12 mouse cellular contexts compared by ENCODE assay signal in genomic region chr13:29637788-29638187, GRCm38 (mm10).
DNase-seq lines count a peak whose midpoint lies in the region; ATAC-seq and TF ChIP-seq lines count a peak whose summit lies in the region.
"Had no signal": no experiment of that assay in that cellular context is flagged by ENCODE, and none has a peak within 500 bp of the region (broad histone marks: within the 10 kb centered on the region; RNA-seq: fewer than 3 reads in every experiment).

No protein-coding gene starts in this region.

- H3K4me1 ChIP-seq in kidney, adult 2 months (ENCODE audit: control insufficient read depth, insufficient read depth, low read length): peaks cover 7% of the 10 kb centered on the region; the same call in 1 of the 2 replicates
- H3K4me1 ChIP-seq in kidney, embryonic 14.5 days (ENCODE audit: control insufficient read depth, insufficient read depth, low read length): peaks cover 8% of the 10 kb centered on the region
- peaks cover 18% of the 10 kb centered on the region for H3K4me1 ChIP-seq in heart, embryonic 16.5 days (ENCODE audit: control insufficient read depth, insufficient read depth, low read length)
- no peaks in the 10 kb centered on the region for H3K4me1 ChIP-seq in hindbrain, embryonic 16.5 days (ENCODE audit: control insufficient read depth, insufficient read depth, low read depth, low read length)

- H3K27me3 ChIP-seq in kidney, adult 2 months (replicated peaks; ENCODE audit: control insufficient read depth, insufficient read depth, low read length): no peaks in the 10 kb centered on the region
- no peaks in the 10 kb centered on the region for H3K27me3 ChIP-seq in kidney, embryonic 14.5 days (ENCODE audit: control insufficient read depth, insufficient read depth, low read length)
- H3K27me3 ChIP-seq in heart, embryonic 16.5 days (ENCODE audit: control insufficient read depth, insufficient read depth, low read length): no peaks in the 10 kb centered on the region
- H3K27me3 ChIP-seq in myocyte (ENCODE audit: control insufficient read depth, insufficient read depth, insufficient read length): no peaks in the 10 kb centered on the region
- no peaks in the 10 kb centered on the region for H3K27me3 ChIP-seq in hindbrain, embryonic 16.5 days (replicated peaks; ENCODE audit: control insufficient read depth, insufficient read depth, low read length)
- H3K27me3 ChIP-seq: lung, embryonic 15.5 days had no signal

- H3K27ac ChIP-seq in kidney, adult 2 months (ENCODE audit: insufficient read depth, low read depth, low read length): peak overlapping the region; percentile 81
- no peak overlapping the region for H3K27ac ChIP-seq in kidney, embryonic 14.5 days (ENCODE audit: low read depth, low read length)
- peak overlapping the region; percentile 87 for H3K27ac ChIP-seq in heart, embryonic 16.5 days (ENCODE audit: low read length)
- no peak overlapping the region for H3K27ac ChIP-seq in hindbrain, embryonic 16.5 days (ENCODE audit: low read depth, low read length)
- H3K27ac ChIP-seq: lung, embryonic 15.5 days had no signal

- H3K4me2 ChIP-seq in kidney, embryonic 14.5 days (replicated peaks; ENCODE audit: low read depth, low read length): no peak overlapping the region
- H3K4me2 ChIP-seq in heart, embryonic 16.5 days (ENCODE audit: low read depth, low read length): no peak overlapping the region
- H3K4me2 ChIP-seq in myocyte (ENCODE audit: low read depth): peak overlapping the region; percentile 25
- no peak overlapping the region for H3K4me2 ChIP-seq in hindbrain, embryonic 16.5 days (ENCODE audit: low read length)
- H3K4me2 ChIP-seq: lung, embryonic 15.5 days had no signal

- no peak overlapping the region for H3ac ChIP-seq in myocyte (ENCODE audit: control insufficient read depth, insufficient read length)

- TF ChIP-seq CTCF in kidney, adult 2 months (conservative IDR thresholded peaks at IDR 0.05; ENCODE audit: insufficient read depth, insufficient read length, low read depth, low read length): no peak

- DNase-seq in kidney, adult 2 months: peak; percentile 84
- peak; percentile 23 for DNase-seq in fat pad, adult 2 months (ENCODE audit: extremely low read depth, low read depth, low spot score)
- DNase-seq: thymus, postnatal 36 days had no signal

- ATAC-seq in kidney, embryonic 14.5 days (ENCODE audit: low FRiP score, low TSS enrichment): no peak
- ATAC-seq in heart, embryonic 16.5 days (replicated peaks; ENCODE audit: extremely low read depth, insufficient read depth, low FRiP score): peak; percentile 88
- no peak for ATAC-seq in cerebellum, adult (ENCODE audit: insufficient number of reproducible peaks, low FRiP score, low TSS enrichment)
- no peak for ATAC-seq in megakaryocyte, adult 5-6 weeks (ENCODE audit: poor library complexity, severe bottlenecking)
- no peak for ATAC-seq in hindbrain, embryonic 16.5 days
- ATAC-seq: CD4-positive, CD25-positive, alpha-beta regulatory T cell, adult 4 months had no signal

- H3K9me3 ChIP-seq in kidney, embryonic 14.5 days (ENCODE audit: control insufficient read depth, low read length): no peaks in the 10 kb centered on the region
- H3K9me3 ChIP-seq in heart, embryonic 16.5 days (replicated peaks; ENCODE audit: control insufficient read depth, low read length): no peaks in the 10 kb centered on the region
- H3K9me3 ChIP-seq in hindbrain, embryonic 16.5 days (ENCODE audit: control insufficient read depth, low read length): no peaks in the 10 kb centered on the region
- H3K9me3 ChIP-seq: lung, embryonic 15.5 days had no signal

- H3K9ac ChIP-seq in kidney, embryonic 14.5 days (ENCODE audit: low read depth, low read length): no peak overlapping the region
- no peak overlapping the region for H3K9ac ChIP-seq in heart, embryonic 16.5 days (ENCODE audit: low read length)
- H3K9ac ChIP-seq in hindbrain, embryonic 16.5 days (ENCODE audit: low read depth, low read length): no peak overlapping the region
- H3K9ac ChIP-seq: lung, embryonic 15.5 days had no signal

- whole genome bisulfite sequencing in kidney, adult 2 months: 29% methylated on average over 6 of the region's 6 CpGs
- WGBS in kidney, embryonic 14.5 days: 68% methylated on average over 6 of the region's 6 CpGs
- 20% methylated on average over 6 of the region's 6 CpGs for WGBS in heart, embryonic 16.5 days
- WGBS in hindbrain, embryonic 16.5 days: 78% methylated on average over 6 of the region's 6 CpGs

- H3K79me2 ChIP-seq in myocyte (ENCODE audit: control insufficient read depth, insufficient read depth): no peaks in the 10 kb centered on the region

- H3K36me3 ChIP-seq in kidney, adult 2 months (ENCODE audit: control insufficient read depth, insufficient read depth, low read length): no peaks in the 10 kb centered on the region
- no peaks in the 10 kb centered on the region for H3K36me3 ChIP-seq in kidney, embryonic 14.5 days (ENCODE audit: control insufficient read depth, insufficient read depth, low read length)
- H3K36me3 ChIP-seq in heart, embryonic 16.5 days (ENCODE audit: control insufficient read depth, insufficient read depth): no peaks in the 10 kb centered on the region
- no peaks in the 10 kb centered on the region for H3K36me3 ChIP-seq in myocyte (ENCODE audit: control insufficient read depth, insufficient read depth)
- no peaks in the 10 kb centered on the region for H3K36me3 ChIP-seq in hindbrain, embryonic 16.5 days (ENCODE audit: control insufficient read depth, insufficient read depth, low read length)
- H3K36me3 ChIP-seq: lung, embryonic 15.5 days had no signal

- no peak for TF ChIP-seq POLR2A in kidney, adult 2 months (IDR thresholded peaks at IDR 0.05; ENCODE audit: low read depth, low read length)
- no peak for TF ChIP-seq POLR2A in myocyte (IDR thresholded peaks at IDR 0.05; ENCODE audit: insufficient read length, low read depth)

- no peak overlapping the region for H3K4me3 ChIP-seq in kidney, adult 2 months (ENCODE audit: insufficient read depth, low read depth, low read length)
- no peak overlapping the region for H3K4me3 ChIP-seq in kidney, embryonic 14.5 days (ENCODE audit: low read length)
- no peak overlapping the region for H3K4me3 ChIP-seq in heart, embryonic 16.5 days (ENCODE audit: low read length)
- H3K4me3 ChIP-seq in myocyte: no peak overlapping the region
- H3K4me3 ChIP-seq in hindbrain, embryonic 16.5 days (ENCODE audit: low read length): no peak overlapping the region
- H3K4me3 ChIP-seq: erythroblast, embryonic 14.5 days; lung, embryonic 15.5 days had no signal

TF ChIP-seq in myocyte, 11 proteins besides CTCF, POLR2A, EP300 and RAD21:
- TF ChIP-seq SRF (IDR thresholded peaks at IDR 0.05; ENCODE audit: control insufficient read depth, insufficient read length, low read depth): no peak
- TF ChIP-seq MYOD1 (IDR thresholded peaks at IDR 0.05; ENCODE audit: control insufficient read depth in 1 of 3, insufficient read length in 2 of 3, low read depth in 2 of 3): peak in 1 of 3 experiments; percentile 18

Comparison
In these comparisons a context has a peak if more than half of its experiments do, and no peak if none do; other contexts are left out.
1. H3K27ac ChIP-seq: peak in kidney, adult 2 months (single experiment) and heart, embryonic 16.5 days (single experiment); none in kidney, embryonic 14.5 days (single experiment) and hindbrain, embryonic 16.5 days (single experiment).